Mouse (Mus musculus) layer of hippocampus, postnatal 14 days (tissue): ENCODE results near the gene Wbp1. TPM values are rescaled to one million over a fixed set of nuclear protein-coding genes. Genes with fewer than 3 reads are reported as not detected.
A peak's percentile ranks its signal among the peaks of the same experiment; 100 is the strongest.
"Not testable (repeated sequence)": the region's sequence is repeated elsewhere in the genome, so short reads cannot be mapped to it uniquely, and the experiment has no call there.

Source experiments
- DNase-seq, 2 experiments: peaks; one replicate each; pipeline ENCODE4 v3.0.0; 2021 to 2022; ENCODE audit warnings: low spot score in 2 of 2, mixed read lengths in 1 of 2
- long read RNA-seq, 2 experiments: library from polyadenylated mRNA; stranded (forward); transcript quantifications; one replicate each; pipeline ENCODE4 v2.0.0; 2021
- total RNA-seq, 2 experiments: library from RNA; stranded (reverse); gene quantifications; 2 replicates each; pipeline ENCODE4 v1.2.3; 2021

The Wbp1 gene
- total RNA-seq = 10 to 100 TPM; 66.7 to 72.6 TPM
- long read RNA-seq, experiment 1, transcript Wbp1-201 (5 exons, 1,419 nt) = major isoform, 16 of 50 reads
- long read RNA-seq, experiment 1, partial matches to known transcripts = 6 of 50 reads
- long read RNA-seq, experiment 1, other reads (novel, unspliced or antisense) = 25 of 50 reads
- long read RNA-seq, experiment 2, transcript Wbp1-207 (5 exons, 981 nt) = minor isoform, 10 of 103 reads
- long read RNA-seq, experiment 2, transcript Wbp1-201 (5 exons, 1,419 nt) = major isoform, 27 of 103 reads
- long read RNA-seq, experiment 2, partial matches to known transcripts = 8 of 103 reads
- long read RNA-seq, experiment 2, other reads (novel, unspliced or antisense) = 55 of 103 reads

DNA sequence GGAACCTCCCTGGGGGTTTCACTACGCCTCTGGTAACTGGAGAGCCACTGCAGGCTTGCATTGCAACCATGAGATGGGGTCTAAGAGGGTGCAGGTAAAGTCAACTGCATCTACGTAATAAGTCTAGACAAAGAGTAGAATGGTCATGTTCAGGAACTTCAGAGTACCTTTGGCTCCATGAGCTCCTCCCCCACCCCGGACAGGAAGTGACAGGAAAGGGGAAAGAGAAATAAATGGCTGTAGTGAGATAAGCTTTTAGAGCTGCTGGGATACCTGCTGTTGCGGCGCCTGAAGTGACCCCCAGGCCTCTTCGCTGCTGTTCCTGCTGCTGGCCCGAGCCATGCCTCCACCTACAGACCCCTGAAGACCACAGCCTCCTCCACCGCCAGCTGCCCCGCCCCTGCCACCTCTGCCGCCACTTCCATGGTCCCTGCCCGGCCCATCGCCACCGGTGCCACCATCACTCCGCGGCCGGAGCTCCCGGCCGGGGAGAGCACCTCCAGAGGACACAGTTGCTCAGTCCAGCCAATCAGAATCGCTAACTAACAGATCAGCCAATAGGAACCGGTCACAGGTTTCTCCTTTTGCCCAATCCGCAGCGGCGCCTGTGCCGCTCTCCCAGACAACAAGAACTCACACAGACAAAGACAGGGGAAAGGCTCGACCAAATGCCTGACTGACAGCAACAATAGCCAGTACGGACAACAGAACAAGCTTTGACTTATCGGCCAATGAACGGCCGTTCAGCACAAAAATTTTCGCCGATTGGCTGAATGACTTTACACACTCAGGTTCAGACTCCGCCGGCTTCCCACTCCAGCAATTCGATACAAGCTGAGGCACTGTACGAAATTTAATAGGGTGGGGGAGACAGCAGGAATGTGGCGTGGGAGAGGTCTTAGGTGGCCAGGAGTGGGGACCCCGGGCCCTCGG is at the start of gene Wbp1:
TSS of gene Wbp1 (minus strand) at position 630 of the 933 bp plus-strand sequence.
- DNase-seq = peak; percentile 95 to 99

DNA sequence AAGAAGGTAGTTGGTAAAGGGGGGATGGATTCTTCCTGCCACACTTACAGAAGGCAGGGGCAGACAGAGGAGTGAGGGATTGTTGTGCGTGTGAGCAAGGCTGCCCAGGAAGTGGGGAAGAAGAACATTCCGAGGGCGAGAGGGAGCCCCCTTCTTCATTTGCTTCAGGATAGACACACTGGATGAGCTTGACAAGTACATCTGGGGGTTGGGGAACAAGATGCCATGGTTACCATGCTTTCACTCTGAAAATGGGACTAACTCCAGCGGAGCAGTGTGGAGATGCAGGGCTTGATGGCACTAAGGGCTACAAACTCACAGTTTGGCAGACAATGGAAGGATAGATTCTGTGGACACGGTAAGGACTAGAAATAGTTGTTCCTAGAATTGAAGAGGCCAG is 49.7 kb upstream of the Wbp1 start:
- no peak for DNase-seq

DNA sequence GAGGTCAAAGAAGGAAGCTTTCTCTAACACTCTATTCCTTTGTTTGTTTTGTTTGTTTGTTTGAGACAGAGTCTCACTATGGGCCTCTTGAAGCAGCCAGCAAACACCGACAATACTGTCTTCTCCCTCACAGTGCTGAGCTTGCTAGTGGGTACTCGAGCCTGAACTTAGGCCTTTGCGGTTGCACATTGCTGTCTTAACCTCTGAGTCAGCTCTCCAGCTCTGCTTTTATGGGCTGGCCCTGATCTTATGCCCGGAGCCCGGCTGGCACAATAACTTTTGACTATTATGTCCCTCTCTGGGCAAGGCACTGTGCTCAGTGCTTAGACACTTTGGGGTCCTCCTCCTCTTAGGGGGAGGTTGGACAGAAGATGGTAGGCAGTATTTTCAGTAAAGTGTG is 48.5 kb upstream of the Wbp1 start:
- no peak for DNase-seq

DNA sequence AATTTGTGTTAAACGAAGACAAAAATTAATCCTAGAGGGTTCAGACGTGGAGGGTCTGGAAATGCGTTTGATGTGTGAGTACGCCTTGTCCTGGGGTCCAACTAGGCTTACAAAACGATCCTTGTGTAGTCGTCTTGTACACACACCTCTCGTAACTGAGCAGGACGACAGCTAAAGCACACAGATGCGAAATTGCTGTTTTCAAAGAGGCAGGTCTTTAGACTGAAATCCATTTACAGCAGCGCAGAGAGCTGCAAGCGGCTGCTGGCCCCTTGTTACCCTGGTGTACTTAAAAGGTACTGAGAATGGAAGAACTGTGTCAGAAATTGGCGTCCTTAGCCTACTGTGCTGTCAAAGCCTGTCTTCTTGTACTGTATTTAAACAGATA is 44.9 kb upstream of the Wbp1 start:
- no peak for DNase-seq

DNA sequence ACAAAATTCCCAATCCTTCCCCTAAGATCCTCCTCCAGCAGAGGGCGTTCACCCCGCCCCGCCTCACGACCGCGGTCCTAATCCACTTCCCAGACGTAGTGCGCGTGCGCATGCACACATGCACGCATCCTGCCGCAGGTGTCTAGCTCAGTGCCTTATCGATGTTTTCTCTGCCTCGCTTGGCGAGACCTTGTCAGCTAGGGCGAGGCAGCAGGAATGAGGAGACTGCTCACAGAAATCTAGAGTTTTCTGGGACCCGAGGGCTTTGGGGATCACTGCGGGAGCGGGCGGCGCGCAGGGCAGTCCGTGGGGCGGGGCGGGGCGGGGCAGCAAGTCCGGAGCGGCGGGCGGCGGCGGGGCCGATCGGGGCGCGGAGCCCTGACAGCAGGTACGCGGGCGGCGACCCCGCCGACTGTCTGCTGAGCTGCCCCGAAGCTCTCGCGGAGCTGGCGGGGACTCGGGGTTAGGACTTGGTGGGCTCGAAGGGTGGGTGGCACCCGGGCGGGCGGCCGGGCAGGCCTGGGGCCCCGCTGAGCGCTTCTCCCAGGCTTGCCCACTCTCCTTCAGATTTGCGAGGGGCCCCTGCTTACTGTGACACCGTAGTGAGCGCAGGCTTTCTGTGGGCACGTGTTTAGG is 44.4 kb upstream of the Wbp1 start, which contains the start of gene Dctn1:
TSS of gene Dctn1 (plus strand) at position 314 of the 636 bp plus-strand sequence.
- peak; percentile 95 for DNase-seq

DNA sequence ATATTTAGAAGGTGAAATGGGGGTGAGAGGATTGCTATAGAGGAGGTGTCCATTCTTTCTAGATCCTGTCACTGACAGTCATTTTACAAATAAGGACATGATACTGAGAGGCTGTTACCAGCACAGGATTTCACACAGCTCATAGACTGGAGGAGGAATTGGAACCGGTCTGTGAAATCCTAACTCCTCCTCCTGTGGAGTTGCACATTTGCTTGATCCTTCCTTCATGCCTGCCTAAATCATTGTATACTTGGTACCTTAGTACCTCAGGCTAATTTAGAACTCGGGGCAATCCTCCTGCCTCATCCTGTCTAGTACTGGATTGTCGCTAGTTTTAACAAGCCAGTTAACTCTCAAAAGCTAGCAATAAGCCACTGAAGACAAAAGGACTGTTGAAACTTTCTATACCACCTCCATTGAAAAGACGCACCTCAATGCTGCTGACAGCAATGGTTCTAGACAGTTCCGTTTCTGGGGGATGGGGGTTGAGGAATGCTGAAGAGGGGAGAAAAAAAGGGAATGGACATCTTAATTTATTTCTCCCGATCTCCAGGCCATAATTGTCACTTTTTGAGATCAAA is 43.8 kb upstream of the Wbp1 start:
- DNase-seq = no peak

DNA sequence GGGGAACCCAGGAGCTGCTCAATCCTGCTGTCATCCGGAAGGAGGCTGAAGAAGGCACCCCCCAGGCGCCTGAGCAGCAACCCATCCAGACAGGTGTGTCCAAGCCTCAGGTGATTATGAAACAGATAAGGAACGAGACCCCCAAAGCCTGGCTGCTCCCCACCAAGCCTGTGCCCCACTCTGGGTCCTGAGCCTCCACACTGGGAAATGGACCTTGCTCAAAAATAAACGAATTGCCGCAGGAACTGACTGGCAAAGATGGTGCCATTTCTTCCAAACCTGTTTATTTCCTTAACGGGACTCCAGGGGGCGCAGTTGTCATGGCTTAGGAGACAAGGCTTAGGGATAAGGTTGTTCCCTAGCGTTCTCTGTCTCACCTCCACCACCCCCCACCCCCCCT is 41.3 kb upstream of the Wbp1 start:
- peak in 1 of 2 experiments; percentile 67 for DNase-seq

DNA sequence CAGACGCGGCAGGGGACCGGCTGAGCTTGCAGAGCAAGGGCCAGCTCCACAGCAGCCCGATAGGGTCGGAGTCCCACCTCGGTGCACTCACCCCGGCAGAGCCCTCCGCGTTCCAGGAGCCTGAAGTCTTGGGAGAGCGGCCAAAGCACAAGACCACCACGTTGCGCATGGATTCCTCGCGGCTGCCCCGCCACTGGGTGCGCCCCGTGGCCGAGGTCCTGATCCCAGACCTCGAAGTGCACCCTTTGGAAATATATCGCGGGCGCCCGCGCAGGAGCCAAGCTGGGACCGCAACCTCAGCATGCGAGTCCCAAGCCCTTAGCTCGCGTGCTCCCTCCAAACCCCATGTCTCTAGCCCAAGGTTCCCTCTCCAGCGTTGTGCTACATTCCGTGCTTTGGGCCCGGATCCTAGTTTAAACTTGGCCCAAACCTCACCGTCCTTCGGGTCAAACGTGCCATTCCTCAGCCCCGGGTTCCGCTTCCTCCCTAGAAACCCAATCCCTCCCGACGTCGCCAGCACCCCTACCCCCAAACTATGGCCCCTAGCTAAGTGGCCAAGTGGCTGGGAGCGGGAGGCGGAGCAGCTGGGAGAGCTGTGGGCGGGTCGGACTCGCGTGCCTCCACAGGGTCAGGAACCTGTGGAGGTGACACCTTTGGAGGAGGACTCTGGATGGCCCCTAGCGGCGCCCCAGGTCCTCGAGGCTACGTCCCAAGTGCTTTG is 40.7 kb upstream of the Wbp1 start:
- no peak for DNase-seq

DNA sequence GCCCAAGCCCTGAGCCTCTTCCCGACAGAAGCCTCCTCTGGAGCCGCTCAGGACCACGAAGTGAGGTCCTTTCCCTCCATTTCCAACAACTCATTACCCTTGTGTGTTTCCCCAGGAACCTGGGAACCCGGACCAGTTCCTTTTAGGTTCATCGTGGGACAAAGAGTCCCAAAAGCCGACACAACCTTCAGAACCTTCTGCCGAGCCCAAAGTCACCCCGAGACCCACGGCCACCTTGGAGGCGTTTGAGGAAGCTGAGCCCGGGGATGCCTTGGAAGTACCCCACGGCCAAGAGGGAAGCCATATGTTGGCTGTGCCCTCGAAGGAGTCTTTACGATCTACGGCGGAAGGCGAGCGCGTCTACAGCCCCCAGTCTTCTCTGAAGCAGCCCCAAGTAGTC is 40.1 kb upstream of the Wbp1 start:
- DNase-seq = no peak

DNA sequence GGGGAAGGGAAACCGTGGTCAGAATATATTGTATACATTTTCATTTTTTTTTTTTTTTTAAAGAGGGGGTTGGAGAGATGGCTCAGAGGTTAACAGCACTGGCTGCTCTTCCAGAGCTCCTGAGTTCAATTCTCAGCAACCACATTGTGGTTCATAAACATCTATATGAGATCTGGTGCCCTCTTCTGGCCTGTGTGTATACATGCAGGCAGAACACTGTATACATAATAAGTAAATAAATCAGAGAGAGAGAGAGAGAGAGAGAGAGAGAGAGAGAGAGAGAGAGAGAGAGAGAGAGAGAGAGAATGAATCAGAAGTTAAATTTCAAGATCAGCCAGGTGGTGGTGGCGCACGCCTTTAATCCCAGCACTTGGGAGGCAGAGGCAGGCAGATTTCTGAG is 38.1 kb upstream of the Wbp1 start:
- not testable (repeated sequence) for DNase-seq

DNA sequence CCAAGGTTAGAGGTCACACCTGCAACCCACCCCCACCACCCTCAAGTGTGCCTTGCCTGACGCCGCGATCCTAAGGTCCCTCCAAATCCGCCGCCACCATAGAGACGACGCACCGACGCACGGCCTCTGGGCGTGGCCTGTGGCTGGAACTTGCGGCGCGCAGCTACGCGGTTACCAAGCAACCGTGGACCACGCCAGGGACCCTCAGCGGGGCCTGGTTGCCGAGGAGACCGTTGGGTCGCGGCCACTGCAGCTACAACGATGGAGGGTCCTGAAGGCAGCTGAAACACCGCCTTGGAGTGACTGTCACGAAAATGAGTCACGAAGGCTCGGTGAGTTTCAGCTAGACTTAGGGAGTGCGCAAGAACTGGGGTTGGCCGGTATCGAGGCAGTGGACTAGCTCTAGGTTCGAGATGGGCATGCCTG is 34.9 kb upstream of the Wbp1 start, which contains the start of the genes Wdr54 and 1700003E16Rik:
TSS of gene Wdr54 (minus strand) at position 139 of the 426 bp plus-strand sequence.
TSS of gene 1700003E16Rik (plus strand) at position 146 of the 426 bp plus-strand sequence.
- peak; percentile 80 to 81 for DNase-seq

DNA sequence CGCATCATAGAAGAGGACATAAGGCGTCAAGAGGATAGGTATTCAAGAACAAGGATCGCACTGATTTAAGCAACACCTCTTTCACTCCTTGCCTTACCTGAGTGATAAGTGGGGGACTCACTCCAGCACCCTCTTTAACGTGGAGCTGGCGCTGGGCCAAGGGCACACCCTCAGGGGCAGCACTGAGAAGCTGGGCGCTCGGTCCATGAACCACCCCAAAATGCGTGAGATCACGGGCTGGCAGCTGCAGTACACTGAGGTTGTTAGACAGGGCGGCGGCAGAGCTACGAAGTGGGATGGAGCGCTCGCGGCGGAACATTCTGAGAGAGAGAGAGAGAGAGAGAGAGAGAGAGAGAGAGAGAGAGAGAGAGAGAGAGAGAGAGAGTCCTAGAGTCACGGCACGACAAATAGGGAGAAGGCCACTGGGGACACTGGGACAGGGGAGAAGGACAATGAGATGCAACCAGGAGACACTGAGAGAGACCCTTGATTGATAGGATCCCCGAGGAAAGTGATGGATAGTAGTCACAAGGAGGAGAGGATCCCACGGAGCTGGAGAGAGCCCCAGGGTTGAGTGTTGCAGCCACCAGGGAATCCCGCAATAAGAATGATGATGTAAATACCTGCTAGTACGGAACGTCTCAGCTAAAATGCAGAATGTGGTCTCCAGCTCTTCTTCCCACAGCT is 34.3 kb upstream of the Wbp1 start:
- peak in 1 of 2 experiments; percentile 41 for DNase-seq

DNA sequence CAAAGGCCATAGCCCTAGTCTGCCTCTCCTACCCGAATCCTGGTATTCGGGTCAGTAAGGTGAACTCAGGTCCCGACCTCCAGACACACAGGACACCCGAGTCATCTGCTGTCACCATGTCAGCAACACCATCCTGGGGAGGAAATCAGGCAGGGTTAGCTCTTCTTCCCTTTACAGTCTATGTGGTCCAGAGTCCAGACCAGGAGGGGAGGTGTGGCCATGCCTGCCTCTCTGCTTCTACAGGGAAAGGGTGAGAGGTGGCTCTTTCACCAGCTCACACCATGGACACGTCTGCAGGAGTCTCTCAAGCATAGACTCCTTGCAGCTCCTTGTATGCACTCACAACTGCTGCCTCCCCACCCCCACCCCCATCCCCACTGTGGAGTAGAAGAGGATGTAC is 32.1 kb upstream of the Wbp1 start:
- DNase-seq = no peak

DNA sequence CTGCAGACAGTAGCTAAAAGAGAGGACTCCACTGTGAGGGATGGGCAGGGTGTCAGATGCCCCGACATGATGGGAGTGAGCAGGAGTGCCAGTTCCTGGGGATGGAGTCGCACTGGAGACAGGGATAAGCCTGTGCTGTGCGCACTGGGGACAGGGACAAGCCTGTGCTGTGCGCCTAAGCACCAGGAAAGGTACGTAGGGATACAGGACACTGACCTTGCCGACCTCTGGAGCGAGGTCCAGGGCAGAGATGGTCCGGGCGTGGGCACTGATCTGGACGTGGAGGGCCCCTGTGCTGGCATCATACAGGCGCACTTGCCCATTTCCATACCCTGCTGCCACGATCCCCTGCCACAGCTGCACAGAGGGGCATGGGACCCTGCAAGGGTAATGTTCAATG is 31.7 kb upstream of the Wbp1 start:
- no peak for DNase-seq

DNA sequence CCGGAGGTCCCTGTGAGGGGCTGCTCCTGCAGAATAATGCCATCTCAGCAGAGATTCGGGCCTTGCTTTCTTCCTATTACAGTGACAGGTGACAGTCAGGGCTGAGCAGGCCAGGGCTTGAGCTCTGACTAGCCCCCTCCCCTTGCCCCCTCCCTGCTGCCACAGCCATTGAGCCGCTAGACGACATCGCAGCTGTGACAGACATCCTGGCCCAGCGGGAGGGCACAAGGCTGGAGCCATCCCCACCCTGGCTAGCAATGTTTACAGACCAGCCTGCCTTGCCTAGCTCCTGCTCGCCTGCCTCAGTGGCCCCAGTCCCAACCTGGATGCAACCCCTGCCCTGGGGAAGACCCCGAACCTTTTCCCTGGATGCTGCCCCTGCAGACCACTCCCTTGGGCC is 30.4 kb upstream of the Wbp1 start:
- DNase-seq = no peak

DNA sequence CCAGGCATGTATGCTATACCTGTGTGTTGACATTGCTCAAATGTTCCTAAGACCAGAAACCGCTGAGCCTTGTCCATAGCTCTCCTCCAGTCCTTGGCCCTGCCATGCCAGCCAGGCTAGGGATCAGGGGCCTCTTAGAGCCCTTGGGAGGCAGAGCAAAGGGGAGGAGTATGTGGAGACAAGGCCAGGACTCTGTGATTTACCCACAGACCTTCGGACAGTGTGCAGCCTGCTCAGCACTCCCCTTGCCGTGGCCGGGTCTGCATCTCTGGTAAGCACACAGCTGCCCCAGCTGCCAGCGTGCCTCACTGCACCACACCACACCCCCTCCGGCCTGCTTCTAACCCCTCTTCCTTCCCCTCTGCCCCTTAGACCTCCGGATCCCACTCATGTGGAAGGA is 25.9 kb upstream of the Wbp1 start:
- no peak for DNase-seq

DNA sequence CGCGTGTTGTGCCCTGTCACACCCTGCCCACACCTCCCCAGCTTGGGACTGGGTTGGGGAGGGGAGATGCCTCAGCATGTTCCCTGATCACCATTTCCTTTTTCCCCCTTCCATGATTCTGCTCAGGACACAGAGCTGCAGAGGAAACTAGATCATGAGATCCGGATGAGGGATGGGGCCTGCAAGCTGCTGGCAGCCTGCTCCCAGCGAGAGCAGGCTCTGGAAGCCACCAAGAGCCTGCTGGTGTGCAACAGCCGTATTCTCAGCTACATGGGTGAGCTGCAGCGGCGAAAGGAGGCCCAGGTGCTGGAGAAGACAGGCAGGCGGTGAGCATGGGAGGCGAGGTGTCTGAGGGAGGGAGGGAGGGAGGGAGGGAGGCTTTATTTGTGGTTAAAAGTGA is 24.4 kb upstream of the Wbp1 start:
- DNase-seq = no peak

DNA sequence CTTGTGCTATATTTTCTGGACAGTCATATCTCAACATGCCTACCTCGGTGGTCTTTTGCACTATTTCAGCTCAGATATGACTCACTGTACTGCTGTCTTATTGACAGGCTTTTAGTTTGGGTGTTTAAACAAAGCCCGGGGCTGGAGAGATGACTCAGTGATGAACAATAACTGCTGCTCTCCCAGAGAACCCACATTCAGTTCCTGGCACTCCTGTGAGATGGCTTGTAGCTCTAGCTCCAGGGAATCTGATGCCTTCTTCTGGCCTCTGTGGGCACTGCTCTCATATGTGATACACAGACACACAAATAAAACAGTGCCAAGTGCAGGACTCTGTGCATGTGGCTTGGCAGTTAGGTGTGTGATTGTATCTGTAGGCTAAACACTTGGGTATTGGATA is 23.9 kb upstream of the Wbp1 start:
- DNase-seq = no peak

DNA sequence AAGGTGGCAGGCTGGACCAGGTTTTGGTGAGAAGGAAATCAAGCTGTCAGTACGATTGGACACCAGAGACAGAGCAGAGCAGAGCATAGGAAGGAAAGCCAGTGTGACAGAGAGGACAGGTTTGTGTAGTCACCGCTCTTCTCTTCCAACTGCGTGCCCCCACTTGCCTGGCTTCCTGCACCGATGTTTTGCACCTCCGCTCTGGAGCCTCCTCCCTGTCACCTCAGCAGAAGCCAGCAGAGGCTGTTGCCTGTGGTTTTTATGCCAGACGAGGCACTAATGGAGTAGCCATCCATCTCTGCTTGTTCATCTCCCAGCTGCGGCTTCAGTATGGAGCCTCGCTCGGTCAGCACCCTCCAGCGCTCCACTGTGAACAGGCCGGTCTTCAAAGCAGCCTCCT is 21.5 kb upstream of the Wbp1 start:
- DNase-seq = no peak

DNA sequence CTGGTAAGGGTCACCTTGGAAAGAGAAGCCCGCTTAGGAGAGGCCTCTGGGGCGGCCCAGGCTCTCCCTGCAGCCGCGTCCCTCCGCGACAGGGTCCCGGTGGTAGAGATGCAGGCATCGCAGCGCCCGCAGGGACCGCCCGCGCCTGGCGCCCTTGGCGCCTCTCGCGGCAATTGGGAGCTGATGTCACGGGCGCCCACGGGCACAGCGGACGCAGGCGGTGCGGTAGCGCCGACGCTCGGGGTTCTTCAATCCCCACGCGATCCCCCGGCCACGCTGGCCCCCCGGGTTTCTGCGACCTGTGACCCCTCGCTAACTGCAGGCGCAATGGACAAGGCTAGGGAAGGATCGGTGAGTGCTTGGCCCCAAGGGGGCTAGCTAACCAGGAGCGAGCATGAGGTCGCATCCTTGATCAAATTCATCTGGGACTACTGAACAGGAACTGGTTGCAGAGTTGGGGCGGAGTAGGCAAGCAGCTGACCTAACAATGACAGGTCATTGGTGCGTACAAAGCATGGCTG is 20.9 kb upstream of the Wbp1 start:
- DNase-seq = peak in 1 of 2 experiments; percentile 74
